Mouse (Mus musculus): ENCODE results near the gene Fut1.

DNA sequence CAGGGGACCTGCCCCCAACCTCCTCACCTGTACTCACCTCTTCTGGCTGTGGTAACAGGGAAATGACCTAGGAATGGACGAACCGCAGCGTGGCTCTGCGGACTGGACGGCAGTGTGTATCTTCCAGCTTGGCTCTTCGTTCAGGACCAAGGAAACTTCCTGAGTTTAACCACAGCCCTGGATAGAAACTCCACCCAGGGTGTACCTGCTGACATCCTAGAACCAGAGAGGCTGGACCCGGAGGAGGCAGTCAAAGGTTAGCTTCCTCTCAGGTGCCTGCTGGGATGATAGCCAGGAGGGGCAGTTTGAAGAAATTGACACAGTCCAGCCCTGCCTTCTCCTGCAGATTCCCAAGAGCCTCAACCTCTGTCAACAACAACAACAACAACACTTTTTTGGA lies 49.1 kb downstream of the Fut1 start, which contains the start of gene Fut2:
- no peak for TF ChIP-seq POLR2A (IDR thresholded peaks at IDR 0.05; ENCODE audit: borderline replicate concordance, insufficient read depth, low read length)
- TF ChIP-seq CTCF (IDR thresholded peaks at IDR 0.05; ENCODE audit: borderline replicate concordance, insufficient read depth, low read depth, low read length), result no peak
